ENCODE assay signal across 25 mouse cellular contexts in genomic region chr17:6069866-6070265, GRCm38 (mm10).
"Had no signal": no experiment of that assay in that cellular context is flagged by ENCODE, and none has a peak within 500 bp of the region (broad histone marks: within the 10 kb centered on the region; RNA-seq: fewer than 3 reads in every experiment).

No protein-coding gene starts in this region.

- H3K27me3 ChIP-seq: heart, embryonic 13.5 days; heart, embryonic 15.5 days; hindbrain, embryonic 13.5 days; hindbrain, embryonic 15.5 days; kidney, embryonic 15.5 days; limb, embryonic 13.5 days; limb, embryonic 15.5 days; liver, embryonic 12.5 days had no signal

- DNase-seq: gastrocnemius, postnatal 14 days; gastrocnemius, postnatal 36 days; heart, adult 11 months; heart, adult 2 months; heart, postnatal 14 days; heart, postnatal 36 days; kidney, adult 11 months; kidney, adult 2 months; kidney, adult 9 months; kidney, postnatal 14 days; kidney, postnatal 36 days; layer of hippocampus, adult 9-11 months; layer of hippocampus, postnatal 36 days; left cerebral cortex, postnatal 4 days had no signal

- H3K9me3 ChIP-seq: heart, embryonic 13.5 days; heart, embryonic 15.5 days; hindbrain, embryonic 13.5 days; hindbrain, embryonic 15.5 days; kidney, embryonic 15.5 days; limb, embryonic 13.5 days; limb, embryonic 15.5 days; liver, embryonic 12.5 days had no signal

- H3K27ac ChIP-seq: heart, adult 2 months; heart, embryonic 13.5 days; heart, embryonic 15.5 days; hindbrain, embryonic 13.5 days; hindbrain, embryonic 15.5 days; hindbrain, postnatal 0 days; kidney, embryonic 15.5 days; kidney, postnatal 0 days; limb, embryonic 13.5 days; limb, embryonic 15.5 days; liver, embryonic 12.5 days; liver, embryonic 14.5 days had no signal

- H3K4me1 ChIP-seq: heart, embryonic 13.5 days; heart, embryonic 15.5 days; hindbrain, embryonic 13.5 days; hindbrain, embryonic 15.5 days; limb, embryonic 13.5 days; limb, embryonic 15.5 days; liver, embryonic 12.5 days had no signal

- H3K4me3 ChIP-seq: heart, adult 2 months; heart, embryonic 13.5 days; heart, embryonic 15.5 days; hindbrain, embryonic 13.5 days; hindbrain, embryonic 15.5 days; kidney, embryonic 15.5 days; limb, embryonic 13.5 days; limb, embryonic 15.5 days; liver, embryonic 12.5 days had no signal
